Mouse (Mus musculus) T-cell, adult 2 months (primary cell): ENCODE measurements around the gene Wipf1.
"Not testable (repeated sequence)": the region's sequence is repeated elsewhere in the genome, so short reads cannot be mapped to it uniquely, and the experiment has no call there.

Experiments
- DNase-seq: peaks from one replicate; pipeline ENCODE4 v3.0.0; 2022; ENCODE audit warnings: low spot score

Wipf1 gene

DNA sequence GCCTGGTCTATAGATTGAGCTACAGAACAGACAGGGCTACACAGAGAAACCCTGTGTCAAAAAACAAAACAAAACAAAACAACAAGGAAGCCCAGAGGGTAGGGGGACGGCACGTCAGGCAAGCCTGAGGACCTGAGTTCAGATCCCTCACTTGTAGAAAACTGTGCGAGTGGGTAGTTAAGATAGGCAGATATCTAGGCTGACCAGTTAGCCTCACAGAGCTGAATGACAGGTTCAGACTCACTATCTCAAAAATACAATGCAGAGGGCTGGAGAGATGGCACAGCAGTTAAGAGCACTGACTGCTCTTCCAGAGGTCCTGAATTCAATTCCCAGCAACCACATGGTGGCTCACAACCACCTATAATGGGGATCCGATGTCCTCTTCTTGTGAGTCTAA, 23.2 kb downstream of the Wipf1 start:
- not testable (repeated sequence) for DNase-seq

DNA sequence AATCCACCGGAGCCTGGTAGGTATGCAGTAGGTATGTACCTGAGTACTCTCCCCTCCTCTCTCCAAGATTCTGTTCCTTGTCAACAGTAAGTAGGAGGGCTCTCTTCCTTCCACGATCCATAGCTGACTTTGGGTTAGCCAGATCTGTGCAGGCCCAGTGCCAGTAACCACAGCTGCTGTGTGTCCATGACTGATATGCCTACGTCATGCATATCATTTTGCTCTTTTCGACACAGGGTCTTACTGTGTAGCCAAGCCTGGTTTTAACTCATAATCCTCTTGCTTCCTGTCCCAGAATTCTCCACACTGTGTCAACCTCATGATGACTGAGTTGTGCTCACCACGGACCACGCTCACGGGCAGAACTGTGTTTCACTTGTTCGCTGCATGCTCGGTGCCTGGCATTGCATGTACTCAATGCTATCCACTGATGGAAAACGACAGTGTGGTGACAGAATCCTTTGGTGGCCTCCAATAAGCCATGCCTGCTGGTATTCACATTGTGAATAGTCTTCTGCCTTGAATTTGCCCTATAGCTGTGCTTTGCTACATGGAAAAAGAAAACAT, 26.6 kb downstream of the Wipf1 start:
- no peak for DNase-seq

DNA sequence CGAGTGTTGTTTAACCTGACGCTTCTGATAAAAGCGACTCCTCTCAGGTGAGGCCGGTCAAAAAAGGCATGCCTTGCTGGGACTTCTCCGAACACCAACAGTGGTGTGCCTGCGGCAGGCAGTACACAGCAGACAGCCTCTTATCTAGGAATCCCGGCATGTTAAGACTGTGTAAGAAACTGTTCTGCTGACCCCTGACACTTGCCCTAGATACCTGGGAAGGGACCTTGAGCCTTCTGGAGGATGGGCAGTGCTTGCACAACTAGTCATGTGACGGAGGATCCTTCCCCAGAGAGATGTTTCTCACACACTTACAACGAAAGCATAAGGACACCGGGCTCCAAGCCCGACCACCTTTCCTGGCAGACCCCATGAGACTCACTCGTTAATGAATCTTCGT, 28.7 kb downstream of the Wipf1 start:
- no peak for DNase-seq

DNA sequence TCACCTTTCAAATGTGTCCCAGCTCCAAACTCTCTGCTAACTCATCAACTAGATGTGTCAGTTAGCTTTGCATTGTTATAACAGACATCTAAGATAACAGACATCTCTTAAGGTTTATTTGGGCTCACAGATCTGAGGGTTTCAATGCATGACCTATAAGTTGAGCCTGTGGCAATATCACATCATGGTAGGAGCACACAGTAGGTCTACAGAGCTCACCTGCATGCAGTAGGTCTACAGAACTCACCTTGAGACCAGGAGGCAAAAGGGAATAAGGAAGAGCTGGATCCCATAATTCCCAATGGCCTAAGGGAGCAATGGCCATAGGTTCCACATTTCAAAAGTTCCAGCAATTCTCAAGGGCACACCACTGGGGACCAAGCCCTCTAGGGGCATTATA, 31.2 kb downstream of the Wipf1 start:
- no peak for DNase-seq

DNA sequence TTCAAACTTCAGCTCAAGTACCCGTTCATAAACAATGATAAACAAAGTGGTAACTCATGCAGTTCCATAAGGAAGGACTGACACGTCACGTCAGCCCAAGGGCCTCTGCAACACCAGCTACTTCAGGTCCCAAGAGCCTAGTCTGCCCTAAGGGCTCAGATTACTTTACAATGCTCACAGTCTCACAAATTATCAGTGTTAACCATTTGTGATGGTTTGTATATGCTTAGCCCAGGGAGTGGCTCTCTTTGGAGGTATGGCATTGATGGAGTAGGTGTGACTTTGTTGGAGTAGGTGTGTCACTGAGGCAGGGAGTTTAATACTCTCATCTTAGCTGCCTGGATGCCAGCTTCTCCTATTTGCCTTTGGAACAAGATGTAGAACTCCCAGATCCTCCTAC, 32.0 kb downstream of the Wipf1 start:
- no peak for DNase-seq

DNA sequence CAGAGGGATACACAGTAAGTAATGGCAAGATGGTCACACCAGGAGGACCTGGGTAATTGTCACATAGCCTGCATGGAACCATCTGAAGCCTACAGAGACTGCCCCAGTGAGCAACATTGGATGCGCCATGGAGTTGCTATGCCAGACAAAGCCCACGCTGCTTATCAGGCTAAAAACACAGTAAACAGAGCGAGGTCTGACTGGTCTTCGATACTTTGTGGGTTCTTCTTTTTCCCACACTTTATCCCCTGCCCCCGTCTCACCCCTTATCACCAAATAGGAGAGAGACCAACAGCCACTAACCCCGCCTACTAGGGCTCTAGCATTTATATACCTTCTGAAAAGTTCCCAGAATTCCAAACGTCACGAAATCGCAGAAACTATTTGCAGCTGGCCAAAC, 32.6 kb downstream of the Wipf1 start:
- DNase-seq, result no peak

DNA sequence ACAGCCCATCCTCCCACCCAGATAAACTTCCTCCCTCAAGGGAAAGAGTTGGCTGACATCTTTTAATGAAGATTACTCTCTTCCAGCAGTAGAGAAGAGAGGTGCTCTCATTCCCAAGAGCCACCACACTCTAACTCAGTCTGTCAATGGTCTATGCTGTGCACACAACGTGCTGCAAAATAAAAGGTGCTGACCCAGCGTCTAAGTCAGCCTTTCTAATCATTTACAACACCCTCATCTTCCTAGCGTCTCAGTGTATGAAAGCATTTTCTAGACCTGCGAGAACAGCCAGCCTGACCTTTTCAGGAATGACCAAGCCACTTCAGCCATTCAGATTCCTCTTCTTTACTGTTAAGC, 33.2 kb downstream of the Wipf1 start:
- no peak for DNase-seq

DNA sequence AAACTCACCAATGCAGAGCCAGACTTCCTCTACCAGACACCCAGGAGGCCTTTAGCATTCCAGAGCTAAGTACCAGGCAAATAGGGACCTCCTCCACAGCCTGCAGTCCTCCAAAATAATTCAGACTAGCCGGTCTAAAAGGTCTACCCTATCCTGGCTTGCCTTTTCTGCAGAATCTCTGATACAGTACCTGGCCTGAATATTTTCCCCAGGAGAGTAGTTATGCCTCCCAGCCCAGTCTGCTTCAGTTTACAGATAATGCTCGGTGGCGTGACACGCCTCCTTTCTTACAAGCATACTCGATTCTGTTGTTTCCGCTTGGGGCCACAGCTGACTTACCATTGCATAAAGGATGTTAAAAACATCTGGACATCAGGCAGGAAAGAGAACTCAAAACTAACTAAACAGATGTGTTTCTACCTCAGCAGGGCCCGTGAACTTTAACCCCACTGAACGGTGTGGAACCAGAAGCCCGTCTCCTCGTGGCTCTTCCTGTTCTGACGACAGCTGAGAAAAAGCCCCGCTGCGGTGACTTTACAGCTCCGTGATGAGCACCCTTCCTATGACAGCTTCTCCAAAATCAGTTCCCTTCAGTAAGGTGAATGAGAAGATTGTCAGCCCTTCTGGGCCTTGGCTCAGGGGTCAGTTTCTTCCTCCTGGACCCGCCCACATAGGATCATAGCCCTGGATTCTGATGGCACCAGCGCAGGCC, 33.8 kb downstream of the Wipf1 start:
- DNase-seq, result peak; percentile 85

DNA sequence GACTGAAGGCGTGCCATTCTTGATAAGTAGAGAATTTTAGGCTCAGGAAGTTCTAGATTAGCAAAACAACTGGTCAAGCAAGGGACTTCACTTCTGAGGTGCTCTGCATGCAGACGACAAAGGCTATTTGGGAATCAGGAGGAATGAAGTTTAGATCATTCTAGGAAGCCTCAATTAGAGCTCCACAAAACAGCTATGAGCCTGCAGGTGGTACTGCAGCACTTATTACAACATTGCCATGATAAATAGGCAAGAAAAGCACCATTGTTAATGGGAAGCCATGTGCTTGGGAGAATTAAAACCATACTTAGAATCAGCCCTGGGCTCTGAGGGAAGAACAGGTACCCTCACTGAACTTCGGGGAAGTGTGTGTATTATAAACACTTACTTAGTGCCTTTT, 36.0 kb downstream of the Wipf1 start:
- DNase-seq, result no peak

DNA sequence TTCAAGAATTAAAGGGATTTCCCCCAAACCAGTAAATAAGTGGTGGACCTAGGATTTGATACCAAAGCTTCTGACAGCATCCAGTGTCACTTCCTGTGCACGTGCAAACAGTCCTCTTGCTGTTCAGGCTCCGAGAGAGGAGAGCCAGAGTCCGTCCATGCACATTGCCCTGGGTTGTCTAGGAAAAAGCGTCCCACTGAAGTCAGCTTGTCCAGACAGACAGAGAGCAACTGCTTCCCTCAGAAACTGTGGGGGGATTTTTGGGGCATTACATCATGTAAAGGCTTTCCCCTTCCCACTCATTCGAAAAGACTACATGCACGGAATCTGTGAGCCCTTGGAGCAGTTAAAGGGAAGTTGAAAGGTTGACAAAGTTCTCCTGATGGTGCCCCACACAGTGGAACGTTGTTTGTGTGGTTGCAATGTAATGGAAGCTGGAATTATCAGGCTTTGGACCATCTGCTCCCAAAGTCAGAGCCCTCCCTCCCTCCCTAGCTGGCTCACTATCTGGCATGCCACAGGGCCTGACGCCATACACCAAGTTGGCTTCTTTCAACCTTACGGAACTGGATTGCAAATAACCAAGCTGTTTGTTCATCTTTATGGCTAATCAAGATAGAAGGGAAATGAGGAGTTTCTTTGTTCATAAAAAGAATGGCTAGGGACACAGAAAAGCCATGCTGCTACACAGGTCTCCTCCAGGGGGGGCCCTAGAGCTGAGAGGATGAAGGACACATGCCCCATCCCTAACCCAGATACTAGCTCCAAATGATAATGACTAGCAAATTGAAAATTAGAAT, 37.9 kb downstream of the Wipf1 start:
- DNase-seq, result peak; percentile 63

DNA sequence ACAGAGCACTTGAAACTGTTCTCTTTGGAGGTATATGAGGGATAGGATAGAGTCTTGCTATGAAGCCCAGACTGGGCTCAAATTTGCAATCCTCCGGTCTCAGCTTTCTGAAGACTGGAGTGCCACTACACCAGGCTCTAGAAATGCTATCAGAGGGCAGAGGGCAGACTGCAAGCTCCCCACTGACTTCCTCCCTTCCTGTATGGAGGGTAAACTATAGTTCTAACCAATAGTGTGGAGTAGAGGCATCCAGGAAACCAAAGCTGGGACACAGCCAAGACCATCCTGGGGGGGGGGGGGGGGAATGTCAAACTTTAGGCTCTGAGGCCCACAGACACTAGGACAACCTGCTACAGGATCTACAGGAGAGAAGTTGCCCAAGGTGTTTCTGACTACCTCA, 39.1 kb downstream of the Wipf1 start:
- DNase-seq, result no peak

DNA sequence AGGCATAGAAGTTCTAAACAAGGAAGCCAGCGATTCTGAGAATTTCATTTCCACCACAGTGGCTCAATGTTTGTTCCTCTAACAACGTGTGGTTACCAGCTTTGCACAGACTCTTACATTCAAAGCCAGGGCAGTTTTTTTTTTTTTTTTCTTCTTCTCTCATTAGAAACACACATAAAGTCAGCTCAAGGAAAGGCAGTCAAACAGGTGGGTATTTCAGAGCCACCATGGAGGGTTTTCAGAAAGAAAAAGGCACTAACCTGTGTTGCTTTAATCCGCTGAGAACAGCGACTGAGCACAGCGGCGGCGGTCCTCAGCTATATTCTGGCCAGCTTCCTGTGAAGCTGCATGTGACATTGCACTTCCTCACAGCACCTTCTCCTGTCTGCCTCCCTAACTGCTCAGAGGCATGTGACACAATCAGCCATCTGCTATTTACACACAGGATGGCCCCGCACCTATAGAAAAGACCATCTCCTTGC, 43.4 kb downstream of the Wipf1 start:
- peak; percentile 72 for DNase-seq

DNA sequence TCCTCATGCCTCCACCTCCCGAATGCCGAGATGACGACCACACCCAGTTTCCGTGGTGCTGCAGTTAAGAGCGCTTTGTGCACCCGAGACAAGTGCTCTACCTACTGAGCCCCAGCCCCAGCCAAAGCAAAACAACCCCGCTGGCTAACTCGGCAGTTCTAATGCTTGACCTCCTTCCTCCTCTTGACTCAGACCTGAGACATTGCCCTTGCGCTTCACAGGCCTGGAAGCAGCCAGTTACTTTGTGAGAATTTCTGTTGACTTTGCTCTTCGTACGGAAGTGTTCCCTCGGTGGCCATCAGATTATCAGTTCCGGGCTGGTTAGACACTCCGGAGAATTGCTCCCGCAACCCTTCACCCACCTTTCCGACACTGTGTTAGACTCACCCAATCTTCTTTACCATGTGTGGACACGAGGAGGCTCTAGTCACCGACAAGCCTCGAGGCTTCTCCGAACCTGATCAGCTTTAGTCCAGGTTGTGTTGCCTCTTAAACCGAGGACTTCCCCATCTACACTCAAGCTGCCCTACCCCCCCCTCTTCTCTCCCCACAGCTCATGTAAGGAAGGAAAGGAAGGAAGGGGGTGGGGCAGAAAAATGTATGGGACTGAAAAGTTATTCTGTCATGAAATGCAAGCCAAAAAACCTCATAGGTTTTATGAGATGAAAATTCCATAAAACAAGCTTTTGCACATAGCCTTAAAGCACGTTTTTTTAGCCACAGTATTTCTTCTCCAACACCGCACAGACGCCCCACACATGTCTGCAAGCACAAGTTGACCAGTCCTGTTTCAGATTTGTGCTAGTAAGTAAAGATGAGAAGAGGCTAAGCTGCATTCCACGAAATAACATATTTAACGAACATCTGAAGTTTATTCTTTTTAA, 44.1 kb downstream of the Wipf1 start:
- peak; percentile 59 for DNase-seq

DNA sequence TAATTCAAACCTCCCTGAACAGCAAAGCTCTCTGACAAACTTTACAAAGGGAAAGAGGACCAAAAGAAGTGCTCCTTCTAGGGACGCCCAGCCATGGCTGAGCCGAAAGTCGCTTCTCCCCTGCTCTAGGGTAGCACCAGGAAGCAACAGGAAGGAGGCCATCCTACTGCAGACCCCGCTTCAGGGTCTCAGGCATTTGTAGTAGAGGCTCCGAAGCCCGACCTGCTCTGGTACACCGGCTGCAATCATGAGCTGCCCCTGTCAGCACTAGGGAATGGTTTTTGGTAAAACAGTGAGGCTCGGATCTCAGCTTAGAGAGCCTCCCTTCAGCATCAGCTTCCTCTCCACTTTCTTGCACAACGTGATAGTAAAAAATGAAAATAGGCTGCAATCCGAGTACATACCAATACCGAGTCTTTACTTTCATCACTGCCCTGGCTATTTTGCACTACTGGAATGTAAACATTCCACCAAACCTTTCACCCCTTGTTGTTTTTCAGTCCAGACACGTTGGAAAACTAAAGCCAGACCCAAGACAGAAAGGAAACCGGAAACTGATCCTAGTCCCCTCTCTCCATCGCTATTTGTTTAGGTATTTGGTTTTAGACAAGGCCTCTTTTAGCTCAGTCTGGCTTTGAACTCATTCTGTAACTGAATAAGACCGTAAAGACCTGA, 44.8 kb downstream of the Wipf1 start:
- DNase-seq, result no peak

DNA sequence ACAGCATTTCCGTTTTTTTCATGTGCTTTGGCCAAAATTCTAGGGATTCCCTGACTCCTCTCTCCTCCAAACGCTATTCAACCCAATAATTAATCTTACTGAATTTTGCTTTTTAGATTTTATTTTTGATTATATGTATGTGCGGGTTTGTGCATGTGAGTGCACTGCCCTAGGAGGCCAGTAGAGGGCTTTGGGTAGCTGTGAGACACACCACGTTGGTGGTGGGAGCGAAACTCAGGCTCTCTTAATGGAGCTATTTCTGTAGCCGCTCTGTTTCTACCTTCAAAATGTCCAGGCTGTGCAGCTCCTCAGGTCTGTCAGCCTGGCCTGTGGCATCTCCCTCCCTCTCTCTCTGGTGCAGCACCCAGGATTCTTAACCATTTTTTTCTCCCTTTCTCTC, 50.7 kb downstream of the Wipf1 start:
- DNase-seq, result no peak

DNA sequence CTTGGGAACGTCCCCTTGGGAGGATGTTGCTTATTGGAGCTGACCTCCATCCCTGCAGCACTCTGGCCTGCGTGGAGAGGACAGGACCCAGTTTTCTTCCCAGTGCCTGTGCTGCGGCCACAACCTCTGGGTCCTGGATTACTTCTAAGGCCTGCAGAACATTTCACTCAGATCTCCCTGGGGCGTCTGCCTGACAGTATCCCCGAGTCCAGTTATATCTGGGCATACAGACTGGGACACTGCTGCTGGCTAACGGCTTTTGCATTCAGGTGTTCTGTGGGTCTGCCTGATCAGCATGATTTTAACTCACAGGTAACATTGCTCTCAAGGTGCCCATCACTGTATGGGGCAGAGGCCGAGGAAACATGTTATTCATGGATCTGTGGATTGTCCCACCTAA, 52.0 kb downstream of the Wipf1 start:
- no peak for DNase-seq

DNA sequence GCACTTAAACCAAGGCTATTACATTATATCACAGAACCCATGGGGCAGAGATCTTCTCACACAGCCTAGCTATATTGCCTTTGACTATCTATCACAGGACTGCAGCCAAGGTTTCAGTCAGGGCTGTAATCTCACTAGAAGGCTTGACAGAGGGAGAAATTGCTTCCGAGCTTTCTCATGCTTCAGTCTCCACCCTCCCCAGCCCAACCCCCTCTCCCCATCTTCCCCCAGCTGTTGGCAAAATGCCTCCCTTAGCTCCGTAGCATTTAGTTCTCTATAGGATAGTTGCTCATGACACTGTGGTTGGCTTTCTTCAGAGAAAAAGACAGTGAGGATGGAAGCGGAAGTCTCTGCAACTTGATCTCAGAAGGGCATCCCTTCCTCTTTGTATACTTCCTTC, 54.0 kb downstream of the Wipf1 start:
- DNase-seq, result no peak

DNA sequence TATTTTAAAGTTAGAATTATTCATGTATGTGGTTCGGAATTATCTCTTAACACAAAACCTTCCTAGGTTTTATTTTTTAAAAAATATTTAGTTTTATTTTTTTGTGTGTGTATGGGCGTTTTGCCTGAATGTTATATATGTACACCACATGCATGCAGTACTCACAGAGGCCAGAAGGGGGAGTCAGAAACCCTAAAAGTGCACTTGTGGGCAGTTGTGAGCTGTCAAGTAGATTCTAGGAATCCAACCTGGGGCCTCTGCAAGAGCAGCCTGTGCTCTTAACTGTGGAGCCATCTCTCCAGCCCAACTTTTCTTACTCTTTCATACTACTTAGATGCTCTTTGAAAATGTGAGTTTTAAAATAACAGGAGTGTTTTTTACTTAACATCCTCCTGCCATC, 57.4 kb downstream of the Wipf1 start:
- DNase-seq, result no peak

DNA sequence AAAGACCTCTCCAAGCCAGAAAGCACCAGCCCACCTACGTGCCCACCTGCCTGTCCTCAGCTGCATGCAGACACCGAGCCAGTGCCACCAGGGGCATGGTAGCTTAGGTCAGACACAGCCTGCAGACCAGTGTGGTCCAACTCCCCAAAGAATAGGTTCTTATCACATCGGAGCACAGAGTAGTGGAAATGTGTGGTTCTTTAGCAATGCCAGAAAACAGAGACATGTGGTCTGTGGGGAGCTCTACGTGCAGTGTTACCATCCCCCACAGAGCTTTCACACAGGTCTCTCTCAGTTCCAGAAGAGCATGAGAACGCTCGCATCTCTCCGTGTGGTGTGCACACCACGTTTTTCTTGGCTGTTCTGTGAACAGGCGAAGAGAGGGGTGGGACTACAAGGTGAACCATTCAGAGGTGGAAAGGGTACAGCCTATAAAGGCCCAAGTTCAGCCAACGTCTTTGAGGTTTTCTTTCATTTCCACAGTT, 59.3 kb downstream of the Wipf1 start:
- peak; percentile 73 for DNase-seq

DNA sequence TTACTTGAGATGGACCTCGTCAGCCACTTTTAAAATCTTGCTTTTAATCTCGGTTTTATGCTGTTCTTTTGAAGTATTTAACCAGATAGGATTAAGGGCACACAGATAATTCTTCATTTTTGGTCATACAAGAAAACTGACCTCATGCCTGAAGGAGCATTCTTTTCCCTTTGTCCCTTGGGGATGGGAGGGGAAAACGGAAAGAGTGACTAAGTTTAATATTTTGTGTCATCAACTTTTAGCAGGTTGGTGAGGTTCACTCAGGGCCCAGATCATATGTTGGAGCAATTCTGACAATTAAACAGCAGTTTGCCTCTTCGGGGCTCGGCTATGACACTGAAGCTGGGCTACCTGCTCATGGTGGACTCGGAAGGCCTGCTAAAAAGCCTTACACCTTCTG, 60.0 kb downstream of the Wipf1 start:
- no peak for DNase-seq

DNA sequence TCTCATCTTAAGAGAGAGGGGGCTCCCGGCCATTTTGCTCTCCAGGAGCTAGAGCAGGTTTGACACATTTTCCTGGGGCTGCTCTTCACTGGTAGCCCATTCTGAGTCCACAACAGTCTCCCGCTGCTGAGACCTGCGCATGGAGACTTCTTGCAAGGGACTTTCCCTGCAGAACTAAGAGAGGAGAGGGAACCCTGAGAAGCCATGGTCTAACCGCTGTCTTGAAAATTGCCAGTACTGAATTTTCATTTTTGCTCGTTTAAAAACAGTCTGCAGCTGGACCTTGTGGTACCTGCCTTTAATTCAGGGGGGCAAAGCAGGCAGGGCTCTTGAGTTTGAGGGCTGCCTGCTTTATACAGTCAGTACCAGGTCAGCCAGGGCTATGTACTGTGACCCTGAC, 60.5 kb downstream of the Wipf1 start:
- no peak for DNase-seq
